Mouse (Mus musculus): Measurements from ENCODE around the gene Dyx1c1. TPM values are rescaled to one million over a fixed set of nuclear protein-coding genes. Genes with fewer than 3 reads are reported as not detected.

Gene Dyx1c1
- total RNA-seq, 1 experiment from 2014 or later = not detected

DNA sequence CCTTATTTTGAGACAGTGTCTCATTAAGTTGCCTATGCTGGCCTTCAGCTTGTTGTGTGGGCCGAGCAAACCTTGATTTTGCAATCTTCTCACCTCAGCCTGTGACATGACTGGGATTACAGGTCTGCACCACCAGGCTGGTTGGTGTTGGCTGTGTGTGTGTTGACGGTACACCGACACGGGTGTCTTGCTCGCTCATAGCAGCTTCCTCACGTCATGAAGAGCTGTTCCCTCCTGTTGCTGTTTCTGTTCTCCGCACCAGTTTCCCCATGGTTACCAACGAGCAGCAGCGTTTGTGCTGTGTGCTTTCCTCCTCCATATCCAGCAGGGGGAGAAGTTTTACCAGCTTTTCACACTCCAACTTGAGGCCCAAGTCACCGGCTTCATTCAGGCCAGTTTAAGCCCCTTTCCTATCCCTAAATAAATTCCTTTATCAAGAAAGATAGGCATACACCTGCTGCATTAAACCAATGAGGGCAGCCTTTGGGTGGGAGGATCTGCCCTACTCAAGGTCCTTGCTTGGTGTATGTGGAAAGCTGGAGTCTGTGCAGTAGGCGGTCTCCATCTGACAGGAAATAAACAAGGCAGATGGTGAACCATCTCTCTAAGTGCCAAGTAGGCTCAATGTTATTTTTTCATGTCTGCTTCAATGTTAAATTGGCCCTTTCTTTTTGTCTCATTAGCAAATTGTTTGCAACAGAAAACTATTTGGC is 9.9 kb downstream of the Dyx1c1 start:
- ATAC-seq (replicated peaks; ENCODE audit: insufficient number of reproducible peaks, low FRiP score, low TSS enrichment, poor library complexity, severe bottlenecking) = peak; percentile 84

DNA sequence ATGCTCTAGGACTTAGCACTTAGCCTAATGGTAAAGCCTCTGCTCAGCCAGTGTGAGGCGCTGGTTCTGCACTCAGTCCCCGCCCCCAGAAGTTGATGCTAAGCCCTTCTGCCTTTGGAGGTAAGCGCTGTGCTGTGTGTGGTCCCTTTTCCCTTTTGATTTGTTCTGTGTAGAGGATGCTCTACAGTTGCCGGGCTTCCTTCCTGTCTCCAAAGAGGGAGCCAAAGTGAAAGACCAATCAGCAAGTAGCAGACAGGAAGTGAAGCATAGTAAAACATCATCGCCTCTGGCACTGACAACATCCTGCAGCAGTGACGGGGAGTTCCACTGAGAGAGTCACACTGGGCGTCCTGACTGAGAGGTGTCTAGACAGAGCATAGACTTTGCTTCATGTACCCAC is 11.3 kb downstream of the Dyx1c1 start:
- ATAC-seq (replicated peaks; ENCODE audit: insufficient number of reproducible peaks, low FRiP score, low TSS enrichment, poor library complexity, severe bottlenecking) = peak; percentile 37

- ATAC-seq (replicated peaks; ENCODE audit: insufficient number of reproducible peaks, low FRiP score, low TSS enrichment, poor library complexity, severe bottlenecking) = no peak
Measured at GRCm38 (mm10) chr9:72972435-72972834, 13.8 kb downstream of the Dyx1c1 start.

DNA sequence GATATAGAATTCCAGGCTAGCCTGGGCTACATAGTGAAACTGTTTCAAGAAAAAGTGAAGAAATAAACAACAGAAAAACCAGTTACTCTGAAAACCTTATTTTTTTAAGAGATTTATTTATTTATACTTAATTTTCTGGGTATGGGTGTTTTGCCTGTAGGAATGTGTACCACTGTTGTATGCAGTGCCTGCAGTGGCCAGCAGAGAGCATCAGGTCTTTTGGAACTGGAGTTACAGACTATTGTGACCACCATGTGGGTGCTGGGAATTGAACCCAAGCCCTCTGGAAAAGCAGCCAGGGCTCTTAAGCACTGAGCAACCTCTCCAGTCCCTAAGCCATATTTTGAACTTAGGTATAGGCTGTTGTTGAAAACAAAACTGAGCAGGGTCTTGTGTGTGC is 14.4 kb downstream of the Dyx1c1 start:
- ATAC-seq (replicated peaks; ENCODE audit: insufficient number of reproducible peaks, low FRiP score, low TSS enrichment, poor library complexity, severe bottlenecking) = no peak

- ATAC-seq (replicated peaks; ENCODE audit: insufficient number of reproducible peaks, low FRiP score, low TSS enrichment, poor library complexity, severe bottlenecking) = 0 out of 2 replicates have a peak, but pooled peaks have one; percentile 50
Measured at GRCm38 (mm10) chr9:72974734-72975133, 16.1 kb downstream of the Dyx1c1 start.

- ATAC-seq (replicated peaks; ENCODE audit: insufficient number of reproducible peaks, low FRiP score, low TSS enrichment, poor library complexity, severe bottlenecking) = no peak
Measured at GRCm38 (mm10) chr9:72975242-72975641, 16.7 kb downstream of the Dyx1c1 start.

DNA sequence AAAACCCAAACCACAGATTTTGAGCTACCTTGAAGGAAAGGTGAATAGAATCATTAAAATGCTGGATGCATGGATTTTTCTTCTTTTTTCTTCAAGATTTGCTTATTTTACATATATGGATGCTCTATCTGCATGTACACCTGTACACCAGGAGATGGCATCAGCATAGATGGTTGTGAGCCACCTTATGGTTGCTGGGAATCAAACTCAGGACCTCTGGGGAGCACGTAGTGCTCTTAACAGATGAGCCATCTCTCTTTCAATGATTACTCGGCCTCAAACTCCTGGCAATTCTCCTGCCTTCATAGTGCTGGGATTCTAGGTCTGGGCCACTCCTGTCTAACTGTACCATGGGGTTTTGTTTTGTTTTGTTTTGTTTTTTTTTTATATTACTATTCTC is 24.5 kb downstream of the Dyx1c1 start:
- ATAC-seq (replicated peaks; ENCODE audit: insufficient number of reproducible peaks, low FRiP score, low TSS enrichment, poor library complexity, severe bottlenecking) = no peak

- peak; percentile 100 for ATAC-seq (replicated peaks; ENCODE audit: insufficient number of reproducible peaks, low FRiP score, low TSS enrichment, poor library complexity, severe bottlenecking)
Measured at GRCm38 (mm10) chr9:72985250-72986220, 26.9 kb downstream of the Dyx1c1 start, which contains the start of the genes Ccpg1os and Ccpg1. Gene Ccpg1os (minus strand): TSS chr9:72985382. Gene Ccpg1 (plus strand): TSS chr9:72985429.

GRCm38 (mm10) chr9:72987703-72988102 is 29.1 kb downstream of the Dyx1c1 start:
- ATAC-seq (replicated peaks; ENCODE audit: insufficient number of reproducible peaks, low FRiP score, low TSS enrichment, poor library complexity, severe bottlenecking) = no peak

DNA sequence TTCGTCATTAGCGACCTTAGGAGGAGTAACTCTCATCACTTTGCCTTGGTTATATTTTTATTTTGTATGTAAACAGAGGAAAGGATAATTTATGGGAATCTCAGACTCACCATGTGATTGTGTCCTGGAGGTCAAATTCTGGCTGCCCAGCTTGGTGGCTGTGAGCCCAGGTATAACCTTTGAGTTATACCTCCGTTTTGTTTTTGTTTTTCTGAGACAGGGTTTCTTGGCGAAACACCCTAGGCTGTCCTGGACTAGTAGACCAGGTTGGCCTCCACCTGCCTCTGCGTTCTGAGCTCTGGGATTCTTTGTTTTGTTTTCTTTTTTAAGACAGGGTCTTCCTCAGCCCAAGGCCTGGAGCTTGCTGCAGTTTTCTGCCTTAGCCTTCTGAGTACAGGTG is 30.1 kb downstream of the Dyx1c1 start:
- no peak for ATAC-seq (replicated peaks; ENCODE audit: insufficient number of reproducible peaks, low FRiP score, low TSS enrichment, poor library complexity, severe bottlenecking)

GRCm38 (mm10) chr9:72991420-72991819 is 32.8 kb downstream of the Dyx1c1 start:
- ATAC-seq (replicated peaks; ENCODE audit: insufficient number of reproducible peaks, low FRiP score, low TSS enrichment, poor library complexity, severe bottlenecking) = peak; percentile 65

DNA sequence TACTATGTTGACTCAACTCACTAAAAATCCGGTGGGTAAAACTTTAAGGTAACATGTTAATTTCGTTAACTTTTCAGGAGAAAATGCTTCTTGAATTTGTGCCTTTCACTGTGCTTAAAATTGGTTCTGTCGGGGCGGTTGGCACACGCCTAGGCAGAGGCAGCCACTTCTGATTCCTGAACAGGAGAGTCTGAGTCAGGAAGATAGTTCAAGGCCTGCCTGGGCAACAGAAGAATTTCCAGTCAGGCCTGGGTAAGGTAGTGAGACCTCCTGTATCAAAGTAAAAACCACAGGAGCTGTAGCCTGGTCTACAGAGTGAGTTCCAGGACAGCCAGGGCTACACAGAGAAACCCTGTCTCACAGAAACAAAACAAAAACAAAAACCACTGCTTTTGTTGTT is 34.0 kb downstream of the Dyx1c1 start:
- ATAC-seq (replicated peaks; ENCODE audit: insufficient number of reproducible peaks, low FRiP score, low TSS enrichment, poor library complexity, severe bottlenecking) = no peak

- no peak for ATAC-seq (replicated peaks; ENCODE audit: insufficient number of reproducible peaks, low FRiP score, low TSS enrichment, poor library complexity, severe bottlenecking)
Measured at GRCm38 (mm10) chr9:72996167-72996566, 37.6 kb downstream of the Dyx1c1 start.

- ATAC-seq (replicated peaks; ENCODE audit: insufficient number of reproducible peaks, low FRiP score, low TSS enrichment, poor library complexity, severe bottlenecking) = no peak
Measured at GRCm38 (mm10) chr9:72996806-72997205, 38.2 kb downstream of the Dyx1c1 start.

GRCm38 (mm10) chr9:73000487-73000886 is 41.9 kb downstream of the Dyx1c1 start:
- ATAC-seq (replicated peaks; ENCODE audit: insufficient number of reproducible peaks, low FRiP score, low TSS enrichment, poor library complexity, severe bottlenecking) = no peak

DNA sequence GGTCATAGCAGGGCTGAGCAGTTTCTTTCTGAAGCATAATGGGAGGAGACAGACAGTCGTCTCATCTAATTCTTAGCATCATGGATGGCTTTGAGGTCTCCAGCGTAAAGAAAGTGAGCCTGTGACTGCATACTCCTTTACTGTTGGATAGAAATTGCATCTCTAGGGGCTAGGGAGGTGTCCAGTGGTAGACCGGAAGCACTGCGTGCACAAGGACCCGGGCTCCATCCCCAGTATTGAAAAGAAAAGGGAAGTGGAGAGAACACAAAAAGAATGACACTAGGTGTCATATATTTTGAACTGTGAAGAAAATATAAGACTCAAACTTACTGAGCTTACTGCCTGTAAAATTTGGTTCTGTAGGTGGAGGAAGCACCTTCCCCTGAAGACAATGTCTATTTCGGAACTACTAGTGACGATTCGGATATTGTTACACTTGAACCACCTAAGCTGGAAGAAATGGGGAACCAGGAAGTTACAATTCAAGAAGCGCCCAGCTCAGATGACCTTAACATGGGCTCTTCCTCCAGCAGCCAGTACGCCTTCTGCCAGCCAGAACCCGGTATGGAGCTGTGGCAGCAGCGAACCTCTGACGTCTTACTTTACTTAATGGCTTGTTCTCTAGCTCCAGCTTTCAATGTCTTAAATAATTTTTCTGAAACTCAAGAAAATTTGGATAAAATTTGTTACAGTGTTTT is 42.9 kb downstream of the Dyx1c1 start:
- peak; percentile 75; the same call in 1 of the 2 replicates for ATAC-seq (replicated peaks; ENCODE audit: insufficient number of reproducible peaks, low FRiP score, low TSS enrichment, poor library complexity, severe bottlenecking)

DNA sequence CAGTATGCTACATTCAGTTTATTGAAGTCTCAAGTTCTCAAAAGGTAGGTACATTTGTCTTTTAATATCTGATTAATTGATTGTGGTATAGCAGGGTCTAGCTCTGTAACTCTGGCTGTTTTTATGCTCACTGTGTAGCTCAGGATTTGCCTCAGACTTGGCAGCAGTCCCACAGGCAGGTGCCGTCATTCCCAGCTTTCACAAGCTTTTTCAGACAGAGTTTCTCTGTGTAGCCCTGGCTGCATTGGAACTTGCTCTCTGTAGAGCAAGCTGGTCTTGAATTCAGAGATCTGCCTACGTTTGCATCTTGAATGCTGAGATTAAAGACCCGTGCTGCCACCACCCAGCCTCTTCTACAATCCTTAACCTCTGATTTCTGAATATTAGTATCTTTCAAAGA is 43.6 kb downstream of the Dyx1c1 start:
- no peak for ATAC-seq (replicated peaks; ENCODE audit: insufficient number of reproducible peaks, low FRiP score, low TSS enrichment, poor library complexity, severe bottlenecking)

- ATAC-seq (replicated peaks; ENCODE audit: insufficient number of reproducible peaks, low FRiP score, low TSS enrichment, poor library complexity, severe bottlenecking) = no peak
Measured at GRCm38 (mm10) chr9:73004076-73004475, 45.5 kb downstream of the Dyx1c1 start.

DNA sequence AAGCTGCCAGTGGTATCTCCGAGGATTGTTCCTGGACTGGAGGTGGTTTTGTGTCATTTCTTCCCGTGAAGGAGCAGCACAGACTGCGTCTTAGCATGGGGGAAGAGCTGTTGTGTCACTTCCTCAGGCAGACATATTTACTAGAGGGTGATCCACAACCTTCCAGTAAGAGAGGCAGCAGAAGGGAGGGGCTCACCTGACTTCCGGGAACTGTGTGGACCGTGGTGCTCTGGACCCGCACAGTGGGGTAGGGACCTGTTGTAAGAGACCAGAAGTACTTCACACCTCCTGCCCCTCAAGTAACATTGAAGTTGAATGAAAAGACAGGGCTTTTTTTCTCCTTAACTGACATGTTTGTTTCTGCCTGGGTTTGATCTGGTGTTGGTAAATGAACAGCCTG is 46.5 kb downstream of the Dyx1c1 start:
- ATAC-seq (replicated peaks; ENCODE audit: insufficient number of reproducible peaks, low FRiP score, low TSS enrichment, poor library complexity, severe bottlenecking) = no peak
